Mouse (Mus musculus) small intestine, adult 2 months (tissue): ENCODE measurements around the gene Lexm. TPM values are rescaled to one million over a fixed set of nuclear protein-coding genes. Genes with fewer than 3 reads are reported as not detected.
A peak's percentile ranks its signal among the peaks of the same experiment; 100 is the strongest.

Source experiments
- H3K27ac ChIP-seq: fragments of 200-500 bp; 2 replicates; pipeline ENCODE4 v1.5.1; 2012; ENCODE audit warnings: low read depth, low read length, control low read depth, inconsistent platforms; ENCODE audit not compliant: insufficient read depth
- H3K27me3 ChIP-seq: fragments of 200-500 bp; 2 replicates; pipeline ENCODE4 v1.6.1; 2012; ENCODE audit warnings: mild to moderate bottlenecking, moderate library complexity, low read length, inconsistent platforms; ENCODE audit not compliant: control insufficient read depth, insufficient read depth
- H3K36me3 ChIP-seq: fragments of 200-500 bp; 2 replicates; pipeline ENCODE4 v1.6.1; 2012; ENCODE audit warnings: mild to moderate bottlenecking, low read length, control low read depth, inconsistent platforms; ENCODE audit not compliant: control insufficient read depth, insufficient read depth
- H3K4me1 ChIP-seq: fragments of 200-500 bp; 2 replicates; pipeline ENCODE4 v1.6.1; 2012; ENCODE audit warnings: low read length, inconsistent platforms, mixed read lengths; ENCODE audit not compliant: control insufficient read depth, insufficient read depth, insufficient read length
- H3K4me3 ChIP-seq: fragments of 200-500 bp; 2 replicates; pipeline ENCODE4 v1.5.1; 2012; ENCODE audit warnings: low read depth, mild to moderate bottlenecking, control low read depth, inconsistent platforms, low read length, moderate library complexity
- CTCF ChIP-seq: fragments of 200-500 bp; IDR thresholded peaks from 2 replicates; pipeline ENCODE4 v1.5.1; 2012; ENCODE audit warnings: low read depth, mild to moderate bottlenecking, control low read depth, inconsistent platforms, low read length, moderate library complexity, mixed read lengths; ENCODE audit not compliant: insufficient replicate concordance, insufficient read length; ENCODE audit errors: extremely low read depth
- POLR2A ChIP-seq: fragments of 200-500 bp; IDR thresholded peaks from 2 replicates; pipeline ENCODE4 v1.6.1; 2012; ENCODE audit warnings: low read depth, mild to moderate bottlenecking, control low read depth, inconsistent platforms, low read length, moderate library complexity
- WGBS: fragments of 180-500 bp; shearing (Covaris S2); methylation state at CpG from one replicate; pipeline ENCODE4 v1.1.7; 2018; 5-methylcytosine and 5-hydroxymethylcytosine counted together
- polyA plus RNA-seq: library from polyadenylated mRNA; depleted of rRNA; stranded (reverse); fragments of >200 nt; gene quantifications from 2 replicates; pipeline ENCODE4 v1.2.3, GENCODE M21; 2012

The Lexm gene
- polyA plus RNA-seq, 1 experiment = not detected

GRCm38 (mm10) chr4:106587075-106587474 is 30.0 kb downstream of the Lexm start:
- WGBS = 72% methylated on average over 6 of the region's 6 CpGs
- Histone ChIP-seq H3K4me3 (no peak overlapping the region), H3K27me3 (no peaks in the 10 kb centered on the region), H3K4me1 (peaks cover 7% of the 10 kb centered on the region), H3K36me3 (peaks cover 46% of the 10 kb centered on the region), H3K27ac (no peak overlapping the region)
- no peak for TF ChIP-seq POLR2A
- no peak for TF ChIP-seq CTCF

GRCm38 (mm10) chr4:106584665-106585064 is 32.4 kb downstream of the Lexm start:
- TF ChIP-seq CTCF = no peak
- TF ChIP-seq POLR2A = no peak
- Histone ChIP-seq H3K4me3 (no peak overlapping the region), H3K27me3 (no peaks in the 10 kb centered on the region), H3K36me3 (peaks cover 57% of the 10 kb centered on the region), H3K27ac (no peak overlapping the region), H3K4me1 (peaks cover 19% of the 10 kb centered on the region)
- 86% methylated on average over 4 of the region's 4 CpGs for WGBS

GRCm38 (mm10) chr4:106582428-106583153 is 34.5 kb downstream of the Lexm start:
- H3K27me3 ChIP-seq = no peaks in the 10 kb centered on the region
- peaks cover 19% of the 10 kb centered on the region for H3K4me1 ChIP-seq
- no peak for TF ChIP-seq POLR2A
- no peak for TF ChIP-seq CTCF
- peak overlapping the region; percentile 91 for H3K27ac ChIP-seq
- 36% methylated on average over 12 of the region's 12 CpGs for whole genome bisulfite sequencing
- peaks cover 63% of the 10 kb centered on the region for H3K36me3 ChIP-seq
- H3K4me3 ChIP-seq = 0 out of 2 replicates have a peak overlapping the region, but pooled peaks have one; percentile 1

- H3K4me3 ChIP-seq = 0 out of 2 replicates have a peak overlapping the region, but pooled peaks have one; percentile 2
- no peak for TF ChIP-seq POLR2A
- no peak for TF ChIP-seq CTCF
- no peaks in the 10 kb centered on the region for H3K27me3 ChIP-seq
- H3K27ac ChIP-seq = peak overlapping the region; percentile 91
- H3K36me3 ChIP-seq = peaks cover 63% of the 10 kb centered on the region
- WGBS = 80% methylated on average over 15 of the region's 15 CpGs
- H3K4me1 ChIP-seq = peaks cover 19% of the 10 kb centered on the region
These were observed 35.2 kb downstream of the Lexm start for GRCm38 (mm10) chr4:106581865-106582204.

GRCm38 (mm10) chr4:106581176-106581864 is 35.7 kb downstream of the Lexm start:
- 61% methylated on average over 14 of the region's 14 CpGs for WGBS
- H3K36me3 ChIP-seq = peaks cover 63% of the 10 kb centered on the region
- TF ChIP-seq POLR2A (no peak), CTCF (no peak)
- peaks cover 19% of the 10 kb centered on the region for H3K4me1 ChIP-seq
- H3K4me3 ChIP-seq = no peak overlapping the region
- no peaks in the 10 kb centered on the region for H3K27me3 ChIP-seq
- H3K27ac ChIP-seq = peak overlapping the region; percentile 91

GRCm38 (mm10) chr4:106577511-106577910 is 39.5 kb downstream of the Lexm start:
- Histone ChIP-seq H3K27me3 (no peaks in the 10 kb centered on the region), H3K27ac (no peak overlapping the region), H3K36me3 (peaks cover 72% of the 10 kb centered on the region), H3K4me1 (peaks cover 14% of the 10 kb centered on the region), H3K4me3 (no peak overlapping the region)
- WGBS = 80% methylated on average over 7 of the region's 7 CpGs
- TF ChIP-seq CTCF = no peak
- no peak for TF ChIP-seq POLR2A

- H3K4me1 ChIP-seq = no peaks in the 10 kb centered on the region
- no peaks in the 10 kb centered on the region for H3K27me3 ChIP-seq
- TF ChIP-seq CTCF = no peak
- no peak for TF ChIP-seq POLR2A
- WGBS = 27% methylated on average over 8 of the region's 8 CpGs
- H3K27ac ChIP-seq = no peak overlapping the region
- no peak overlapping the region for H3K4me3 ChIP-seq
- peaks cover 81% of the 10 kb centered on the region for H3K36me3 ChIP-seq
These were observed 42.0 kb downstream of the Lexm start for GRCm38 (mm10) chr4:106575022-106575421.
